Mouse (Mus musculus): Measurements from ENCODE around the gene Pou2f2.

DNA sequence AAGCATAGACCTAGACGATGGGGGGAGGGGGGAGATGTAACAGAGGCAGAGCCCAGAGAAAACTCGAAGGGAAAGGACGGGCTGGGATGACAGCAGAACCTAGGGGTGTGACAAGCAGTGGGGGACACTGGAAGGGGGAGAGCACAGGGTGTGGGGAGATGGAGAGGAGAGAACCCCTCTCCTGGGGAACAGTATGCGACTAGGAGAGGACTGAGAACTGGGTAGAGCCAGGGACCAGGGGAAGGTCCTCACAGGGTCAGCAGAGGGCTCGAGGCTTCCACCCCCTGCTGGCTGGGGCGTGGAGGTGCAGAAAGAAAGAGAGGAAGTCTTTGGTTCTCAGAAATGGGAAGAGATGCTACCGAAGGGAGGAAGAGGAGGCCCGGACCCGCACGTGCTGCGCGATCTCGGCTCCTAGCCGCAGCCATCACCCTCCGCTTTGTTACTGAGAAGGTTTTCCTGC, 1.8 kb upstream of the Pou2f2 start:
- TF ChIP-seq CTCF (IDR thresholded peaks at IDR 0.05; ENCODE audit: borderline replicate concordance, insufficient read depth, low read depth, low read length): peak; percentile 58; the same call in 1 of the 2 replicates
- no peak for TF ChIP-seq POLR2A (IDR thresholded peaks at IDR 0.05; ENCODE audit: borderline replicate concordance, insufficient read depth, low read length)

Measured in cerebellum, adult 2 months (tissue).